Mouse (Mus musculus) ES-E14 (cell line): ENCODE measurements around the gene Gucy1a1. TPM values are rescaled to one million over a fixed set of nuclear protein-coding genes. Genes with fewer than 3 reads are reported as not detected.

Source experiments
- DNase-seq: peaks from one replicate; pipeline ENCODE4 v3.0.0-alpha.2; 2013; ENCODE audit warnings: low read depth, low spot score
- H3K27ac ChIP-seq: 2 replicates; pipeline ENCODE4 v1.5.1; 2012; ENCODE audit warnings: low read depth, mild to moderate bottlenecking, low read length, moderate library complexity, mixed read lengths; ENCODE audit not compliant: poor library complexity, insufficient read depth, severe bottlenecking
- H3K36me3 ChIP-seq: 2 replicates; pipeline ENCODE4 v1.6.1; 2012; ENCODE audit warnings: mild to moderate bottlenecking, low read length, moderate library complexity, mixed read lengths; ENCODE audit not compliant: control insufficient read depth, poor library complexity, insufficient read depth, severe bottlenecking
- H3K4me1 ChIP-seq, 2 experiments: fragments of 150-350 bp in 1 of 2; sonication (generic) in 1 of 2; 2 replicates each; pipeline ENCODE4 v1.6.1; 2012; ENCODE audit warnings: low read length in 2 of 2, mild to moderate bottlenecking in 1 of 2, mixed read lengths in 1 of 2; ENCODE audit not compliant: control insufficient read depth in 2 of 2, insufficient read depth in 2 of 2, poor library complexity in 1 of 2
- H3K4me3 ChIP-seq, 2 experiments: fragments of 150-350 bp in 1 of 2; sonication (generic) in 1 of 2; 2 replicates each; pipeline ENCODE4 v1.5.1; 2012; ENCODE audit warnings: low read length in 2 of 2, low read depth in 1 of 2, mild to moderate bottlenecking in 1 of 2, mixed read lengths in 1 of 2; ENCODE audit not compliant: insufficient read depth in 1 of 2, poor library complexity in 1 of 2, severe bottlenecking in 1 of 2
- H3K9ac ChIP-seq: 2 replicates; pipeline ENCODE4 v1.6.1; 2012; ENCODE audit warnings: low read depth, mild to moderate bottlenecking, low read length, mixed read lengths; ENCODE audit not compliant: poor library complexity, insufficient read depth, severe bottlenecking
- H3K9me3 ChIP-seq: fragments of 150-350 bp; sonication (generic); 2 replicates; pipeline ENCODE4 v1.6.1; 2012; ENCODE audit warnings: low read depth, mild to moderate bottlenecking, low read length; ENCODE audit not compliant: control insufficient read depth, insufficient read depth
- CHD2 ChIP-seq: IDR thresholded peaks from 2 replicates; pipeline ENCODE4 v1.6.1; 2014; ENCODE audit warnings: mild to moderate bottlenecking, low read depth, low read length, inconsistent platforms
- HCFC1 ChIP-seq: IDR thresholded peaks from 2 replicates; pipeline ENCODE4 v1.6.1; 2012; ENCODE audit warnings: low read length, inconsistent platforms, borderline replicate concordance; ENCODE audit not compliant: insufficient read depth
- MAFK ChIP-seq: IDR thresholded peaks from 2 replicates; pipeline ENCODE4 v1.6.1; 2014; ENCODE audit warnings: mild to moderate bottlenecking, low read depth, low read length, inconsistent platforms; ENCODE audit not compliant: insufficient read depth
- ZC3H11A ChIP-seq: IDR thresholded peaks from 2 replicates; pipeline ENCODE4 v1.6.1; 2012; ENCODE audit warnings: low read depth, mild to moderate bottlenecking, inconsistent platforms, low read length, borderline replicate concordance
- ZNF384 ChIP-seq: IDR thresholded peaks from 2 replicates; pipeline ENCODE4 v1.6.1; 2012; ENCODE audit warnings: low read depth, low read length, inconsistent platforms
- in situ Hi-C, 2 experiments: fragments of 600-800 bp; cut with MboI; formaldehyde crosslinking; loops; one replicate each; pipeline ENCODE4 v1.15.1; 2025; ENCODE audit warnings: low sequenced_read_pairs in 2 of 2, inconsistent platforms in 1 of 2; ENCODE audit not compliant: unreplicated experiment in 2 of 2
- total RNA-seq: library from RNA; depleted of rRNA; stranded (reverse); fragments of 300-350 nt; gene quantifications from 2 replicates; pipeline ENCODE4 v1.2.3, GENCODE M21; 2012

The Gucy1a1 gene
- total RNA-seq, 1 experiment = 0.04 TPM

- no peaks in the 10 kb centered on the region for H3K9me3 ChIP-seq
- H3K36me3 ChIP-seq = no peaks in the 10 kb centered on the region
- no peak within 1 kb of the TSS; the same call in 1 of the 2 replicates for H3K9ac ChIP-seq
- no peak within 1 kb of the TSS for H3K27ac ChIP-seq
- H3K4me3 ChIP-seq = peak within 1 kb of the TSS; percentile 52 to 62
- in situ Hi-C loops = loop anchor here in 1 of 2 experiments (25.0 kb wide), 1 partner anchor 263 kb away; no protein-coding TSS in a partner anchor
- peak; percentile 63 for DNase-seq
- TF ChIP-seq HCFC1 = no peak
- TF ChIP-seq ZC3H11A = no peak
- TF ChIP-seq CHD2 = peak; percentile 17; the same call in 1 of the 2 replicates
- TF ChIP-seq MAFK = no peak
- no peaks in the 10 kb centered on the region for H3K4me1 ChIP-seq
These were observed 71.3 kb downstream of the Gucy1a1 start, which contains the start of gene Gucy1b1 for GRCm38 (mm10) chr3:82074201-82074851. Gucy1b1 (minus strand) TSS chr3:82074689.

GRCm38 (mm10) chr3:82073741-82074181 lies 71.8 kb downstream of the Gucy1a1 start:
- H3K9ac ChIP-seq = no peak overlapping the region
- H3K27ac ChIP-seq = no peak overlapping the region
- H3K36me3 ChIP-seq = no peaks in the 10 kb centered on the region
- peak overlapping the region; percentile 52 to 62 for H3K4me3 ChIP-seq
- in situ Hi-C loops = loop anchor here in 1 of 2 experiments (25.0 kb wide), 1 partner anchor 264 kb away; no protein-coding TSS in a partner anchor
- no peak for DNase-seq
- TF ChIP-seq ZC3H11A (no peak), CHD2 (no peak), ZNF384 (no peak), HCFC1 (no peak), MAFK (no peak)
- H3K4me1 ChIP-seq = no peaks in the 10 kb centered on the region
- no peaks in the 10 kb centered on the region for H3K9me3 ChIP-seq

GRCm38 (mm10) chr3:82067830-82068229 lies 77.8 kb downstream of the Gucy1a1 start:
- in situ Hi-C loops = loop anchor here in 1 of 2 experiments (25.0 kb wide), 1 partner anchor 269 kb away; no protein-coding TSS in a partner anchor
- DNase-seq = no peak
- no peaks in the 10 kb centered on the region for H3K9me3 ChIP-seq

GRCm38 (mm10) chr3:82061402-82062180 lies 84.0 kb downstream of the Gucy1a1 start:
- Histone ChIP-seq H3K4me3 (no peak overlapping the region), H3K9ac (no peak overlapping the region), H3K9me3 (no peaks in the 10 kb centered on the region), H3K27ac (no peak overlapping the region), H3K4me1 (no peaks in the 10 kb centered on the region), H3K36me3 (no peaks in the 10 kb centered on the region)
- TF ChIP-seq ZC3H11A (no peak), HCFC1 (no peak), MAFK (no peak), CHD2 (no peak), ZNF384 (no peak)
- no peak for DNase-seq
- in situ Hi-C loops = loop anchor here in 1 of 2 experiments (25.0 kb wide), 1 partner anchor 276 kb away; no protein-coding TSS in a partner anchor

More at GRCm38 (mm10) chr3:82067830-82068229, 77.8 kb downstream of the Gucy1a1 start:
- no peak overlapping the region for H3K27ac ChIP-seq
- H3K4me1 ChIP-seq = no peaks in the 10 kb centered on the region
- H3K9ac ChIP-seq = no peak overlapping the region
- H3K36me3 ChIP-seq = no peaks in the 10 kb centered on the region
- TF ChIP-seq ZC3H11A (no peak), HCFC1 (no peak), MAFK (no peak), CHD2 (no peak), ZNF384 (no peak)
- H3K4me3 ChIP-seq = no peak overlapping the region
